Mouse (Mus musculus) CH12.LX (cell line): Measurements from ENCODE around the gene Kcnj6. TPM values are rescaled to one million over a fixed set of nuclear protein-coding genes. Genes with fewer than 3 reads are reported as not detected.

Experiments used
- DNase-seq: peaks from one replicate; pipeline ENCODE4 v3.0.0-alpha.2; 2013; ENCODE audit errors: extremely low read depth
- H3K27ac ChIP-seq: 2 replicates; pipeline ENCODE4 v1.5.1; 2012; ENCODE audit warnings: low read depth, mild to moderate bottlenecking, control low read depth, moderate library complexity; ENCODE audit not compliant: insufficient read depth
- H3K27me3 ChIP-seq: replicated peaks from 2 replicates; pipeline ENCODE3; 2012; ENCODE audit warnings: inconsistent platforms
- H3K36me3 ChIP-seq, 2 experiments: replicated peaks in 1 of 2; 2 replicates each; pipeline versions ENCODE3 to v1.6.1; 2012; ENCODE audit warnings: inconsistent platforms in 1 of 2, low read length in 1 of 2, mild to moderate bottlenecking in 1 of 2, mixed read lengths in 1 of 2, moderate library complexity in 1 of 2; ENCODE audit not compliant: control insufficient read depth in 1 of 2, insufficient read depth in 1 of 2
- H3K4me1 ChIP-seq, 2 experiments: 2 replicates each; pipeline ENCODE4 v1.6.1; 2012; ENCODE audit warnings: inconsistent platforms in 1 of 2, moderate library complexity in 1 of 2; ENCODE audit not compliant: insufficient read depth in 2 of 2, control insufficient read depth in 1 of 2
- H3K4me2 ChIP-seq: 2 replicates; pipeline ENCODE4 v1.6.1; 2012; ENCODE audit warnings: low read depth, mild to moderate bottlenecking, control low read depth; ENCODE audit not compliant: poor library complexity, insufficient read depth, severe bottlenecking
- H3K4me3 ChIP-seq, 3 experiments: fragments of 150-350 bp in 1 of 3; sonication (generic) in 1 of 3; replicated peaks in 1 of 3; 2 replicates each; pipeline versions ENCODE3 to v1.5.1; 2011 to 2012; ENCODE audit warnings: low read depth in 2 of 3, low read length in 2 of 3, mild to moderate bottlenecking in 2 of 3, moderate library complexity in 2 of 3, control low read depth in 1 of 3, improper control_type of control experiment in 1 of 3, inconsistent platforms in 1 of 3, mixed read lengths in 1 of 3; ENCODE audit not compliant: poor library complexity in 1 of 3
- H3K79me2 ChIP-seq: replicated peaks from 2 replicates; pipeline ENCODE4 v1.6.1; 2012; ENCODE audit warnings: mild to moderate bottlenecking, moderate library complexity; ENCODE audit not compliant: control insufficient read depth, poor library complexity, insufficient read depth, severe bottlenecking; ENCODE audit errors: extremely low read depth
- H3K9ac ChIP-seq: 2 replicates; pipeline ENCODE4 v1.6.1; 2012; ENCODE audit warnings: low read depth, mild to moderate bottlenecking, control low read depth, moderate library complexity; ENCODE audit not compliant: insufficient read depth
- H3K9me3 ChIP-seq: replicated peaks from 2 replicates; pipeline ENCODE3; 2012; ENCODE audit warnings: low read length, inconsistent platforms, mixed read lengths
- CHD1 ChIP-seq: IDR thresholded peaks from 2 replicates; pipeline ENCODE4 v1.6.1; 2012; ENCODE audit warnings: low read depth, low read length, improper control_type of control experiment, inconsistent platforms
- CHD2 ChIP-seq: IDR thresholded peaks from 2 replicates; pipeline ENCODE4 v1.6.1; 2011; ENCODE audit warnings: low read length, improper control_type of control experiment
- CTCF ChIP-seq, 2 experiments: IDR thresholded peaks in 1 of 2; conservative IDR thresholded peaks in 1 of 2; 2 replicates each; pipeline ENCODE4 v1.5.1; 2011 to 2012; ENCODE audit warnings: low read depth in 2 of 2, low read length in 2 of 2, improper control_type of control experiment in 1 of 2, inconsistent platforms in 1 of 2, mild to moderate bottlenecking in 1 of 2, moderate library complexity in 1 of 2
- ELF1 ChIP-seq: IDR thresholded peaks from 2 replicates; pipeline ENCODE4 v1.6.1; 2014; ENCODE audit warnings: low read depth, mild to moderate bottlenecking, inconsistent platforms, low read length, improper control_type of control experiment
- ETS1 ChIP-seq: conservative IDR thresholded peaks from 2 replicates; pipeline ENCODE4 v1.6.1; 2012; ENCODE audit warnings: low read depth, mild to moderate bottlenecking, inconsistent platforms, low read length, improper control_type of control experiment, moderate library complexity
- HCFC1 ChIP-seq: IDR thresholded peaks from 2 replicates; pipeline ENCODE4 v1.6.1; 2012; ENCODE audit warnings: low read depth, mild to moderate bottlenecking, inconsistent platforms, low read length, improper control_type of control experiment
- JUN ChIP-seq: IDR thresholded peaks from 2 replicates; pipeline ENCODE4 v1.6.1; 2011; ENCODE audit warnings: low read depth, mild to moderate bottlenecking, low read length, improper control_type of control experiment, moderate library complexity; ENCODE audit not compliant: insufficient read depth
- JUND ChIP-seq: conservative IDR thresholded peaks from 2 replicates; pipeline ENCODE4 v1.6.1; 2011; ENCODE audit warnings: low read depth, low read length, improper control_type of control experiment
- MAX ChIP-seq: IDR thresholded peaks from 2 replicates; pipeline ENCODE4 v1.6.1; 2011; ENCODE audit warnings: low read length, improper control_type of control experiment
- MYC ChIP-seq: IDR thresholded peaks from 2 replicates; pipeline ENCODE4 v1.6.1; 2011; ENCODE audit warnings: low read depth, mild to moderate bottlenecking, improper control_type of control experiment, low read length
- POLR2A ChIP-seq: IDR thresholded peaks from 2 replicates; pipeline ENCODE4 v1.6.1; 2011; ENCODE audit warnings: low read depth, mild to moderate bottlenecking, improper control_type of control experiment, low read length
- RAD21 ChIP-seq: IDR thresholded peaks from 2 replicates; pipeline ENCODE4 v1.6.1; 2011; ENCODE audit warnings: low read depth, mild to moderate bottlenecking, low read length, improper control_type of control experiment, moderate library complexity
- RCOR1 ChIP-seq: conservative IDR thresholded peaks from 2 replicates; pipeline ENCODE4 v1.6.1; 2012; ENCODE audit warnings: low read depth, mild to moderate bottlenecking, inconsistent platforms, low read length, improper control_type of control experiment
- SMC3 ChIP-seq: IDR thresholded peaks from 2 replicates; pipeline ENCODE4 v1.6.1; 2011; ENCODE audit warnings: low read depth, low read length, improper control_type of control experiment
- TCF12 ChIP-seq: IDR thresholded peaks from 2 replicates; pipeline ENCODE4 v1.6.1; 2014; ENCODE audit warnings: low read depth, mild to moderate bottlenecking, inconsistent platforms, low read length, improper control_type of control experiment
- UBTF ChIP-seq: IDR thresholded peaks from 2 replicates; pipeline ENCODE4 v1.6.1; 2012; ENCODE audit warnings: low read depth, mild to moderate bottlenecking, inconsistent platforms, low read length, improper control_type of control experiment, moderate library complexity
- USF1 ChIP-seq: IDR thresholded peaks from 2 replicates; pipeline ENCODE4 v1.6.1; 2014; ENCODE audit warnings: low read depth, mild to moderate bottlenecking, inconsistent platforms, low read length, improper control_type of control experiment
- ZKSCAN1 ChIP-seq: IDR thresholded peaks from 2 replicates; pipeline ENCODE4 v1.6.1; 2012; ENCODE audit warnings: low read depth, inconsistent platforms, low read length, improper control_type of control experiment, borderline replicate concordance
- ZMIZ1 ChIP-seq: IDR thresholded peaks from 2 replicates; pipeline ENCODE4 v1.6.1; 2012; ENCODE audit warnings: low read depth, mild to moderate bottlenecking, inconsistent platforms, low read length, improper control_type of control experiment
- ZNF384 ChIP-seq: IDR thresholded peaks from 2 replicates; pipeline ENCODE4 v1.6.1; 2012; ENCODE audit warnings: low read depth, low read length, improper control_type of control experiment, inconsistent platforms
- dilution Hi-C: fragments of 300-500 bp; cut with MboI; formaldehyde crosslinking; loops from 2 replicates; pipeline ENCODE4 v1.14.3; 2020; ENCODE audit warnings: low sequenced_read_pairs; ENCODE audit not compliant: extremely low pct_unique_long_range_greater_than_20kb, extremely low pct_ligation_motif_present
- in situ Hi-C: fragments of 300-500 bp; cut with MboI; formaldehyde crosslinking; loops from 3 replicates; pipeline ENCODE4 v1.14.3; 2019; ENCODE audit warnings: low sequenced_read_pairs, low pct_ligation_motif_present, low pct_unique_long_range_greater_than_20kb, mixed read lengths
- polyA plus RNA-seq: library from polyadenylated mRNA; unstranded; fragments of >175 nt; gene quantifications from 2 replicates; pipeline ENCODE4 v1.2.1, GENCODE M21; 2012; ENCODE audit warnings: low read depth; ENCODE audit not compliant: insufficient read length
- total RNA-seq, 2 experiments: library from RNA; depleted of rRNA; stranded (reverse); fragments of 300-350 nt in 1 of 2; fragments of >200 nt in 1 of 2; gene quantifications; 2 replicates each; pipeline ENCODE4 v1.2.3; 2012 to 2014

Kcnj6 gene
- total and polyA plus RNA-seq, 3 experiments = not detected

GRCm38 (mm10) chr16:94785873-94786272 is 211.6 kb downstream of the Kcnj6 start:
- no peak for TF ChIP-seq HCFC1
- TF ChIP-seq CTCF (conservative IDR thresholded peaks at IDR 0.05 in 1 of 2, IDR thresholded peaks at IDR 0.05 in 1 of 2; ENCODE audit: low read depth in 2 of 2, low read length in 2 of 2) = peak in 1 of 2 experiments; percentile 31; a peak in 1 of 4 replicates
- H3K27ac ChIP-seq = no peak overlapping the region
- no peak overlapping the region for H3K4me3 ChIP-seq
- H3K9me3 ChIP-seq = peaks cover 2% of the 10 kb centered on the region
- no peaks in the 10 kb centered on the region for H3K79me2 ChIP-seq
- no peaks in the 10 kb centered on the region for H3K36me3 ChIP-seq
- dilution Hi-C loops (no loop called here), in situ Hi-C loops (no loop called here)
- H3K9ac ChIP-seq = no peak overlapping the region
- H3K4me1 ChIP-seq = no peaks in the 10 kb centered on the region
- no peak for DNase-seq
- H3K4me2 ChIP-seq = no peak overlapping the region
- peaks cover 11% of the 10 kb centered on the region for H3K27me3 ChIP-seq

- Histone ChIP-seq H3K79me2 (no peaks in the 10 kb centered on the region), H3K4me2 (no peak overlapping the region), H3K9me3 (peaks cover 2% of the 10 kb centered on the region), H3K27me3 (peaks cover 1% of the 10 kb centered on the region), H3K4me3 (no peak overlapping the region), H3K9ac (no peak overlapping the region), H3K4me1 (no peaks in the 10 kb centered on the region), H3K36me3 (no peaks in the 10 kb centered on the region), H3K27ac (no peak overlapping the region)
- no peak for TF ChIP-seq ZKSCAN1
- no peak for TF ChIP-seq CHD2
- peak; percentile 72 to 81 for TF ChIP-seq CTCF (conservative IDR thresholded peaks at IDR 0.05 in 1 of 2, IDR thresholded peaks at IDR 0.05 in 1 of 2; ENCODE audit: low read depth in 2 of 2, low read length in 2 of 2)
- TF ChIP-seq ELF1 = peak; percentile 38; the same call in 1 of the 2 replicates
- peak; percentile 51 for TF ChIP-seq RAD21
- peak; percentile 50; the same call in 1 of the 2 replicates for TF ChIP-seq MAX
- TF ChIP-seq SMC3 = peak; percentile 64
- TF ChIP-seq MYC = 0 out of 2 replicates have a peak, but pooled peaks have one; percentile 47
- dilution Hi-C loops = no loop called here
- peak; percentile 58 for DNase-seq
- in situ Hi-C loops = no loop called here
Measured at GRCm38 (mm10) chr16:94783696-94784095, 213.8 kb downstream of the Kcnj6 start.

- Histone ChIP-seq H3K9ac (no peak overlapping the region), H3K4me2 (no peak overlapping the region), H3K9me3 (peaks cover 2% of the 10 kb centered on the region), H3K27ac (no peak overlapping the region), H3K27me3 (no peaks in the 10 kb centered on the region), H3K4me1 (no peaks in the 10 kb centered on the region)
- no peak for TF ChIP-seq ETS1
- TF ChIP-seq UBTF = no peak
- no peak for TF ChIP-seq MAX
- TF ChIP-seq USF1 = no peak
- TF ChIP-seq ELF1 = no peak
- no peak for TF ChIP-seq RCOR1
- TF ChIP-seq ZMIZ1 = no peak
- no peak for TF ChIP-seq CHD1
- no peak for TF ChIP-seq JUND
- TF ChIP-seq POLR2A = no peak
- no peak for TF ChIP-seq JUN
- TF ChIP-seq TCF12 = no peak
- TF ChIP-seq ZNF384 = no peak
- TF ChIP-seq ZKSCAN1 = no peak
- TF ChIP-seq, all 38 proteins: peak for 0
- in situ Hi-C loops (no loop called here), dilution Hi-C loops (no loop called here)
- Histone ChIP-seq H3K36me3 (no peaks in the 10 kb centered on the region), H3K79me2 (no peaks in the 10 kb centered on the region), H3K4me3 (no peak overlapping the region)
- DNase-seq = no peak
Measured at GRCm38 (mm10) chr16:94782110-94782946, 215.2 kb downstream of the Kcnj6 start.
